Mouse (Mus musculus) thymus, adult 2 months (tissue): ENCODE results near the gene Mrpl43.

Experiments
- CTCF ChIP-seq: fragments of 200-500 bp; IDR thresholded peaks from 2 replicates; pipeline ENCODE4 v1.5.1; 2012; ENCODE audit warnings: mild to moderate bottlenecking, control low read depth, low read length, moderate library complexity, borderline replicate concordance; ENCODE audit not compliant: control insufficient read depth, poor library complexity, insufficient read depth; ENCODE audit errors: extremely low read depth
- POLR2A ChIP-seq: fragments of 200-500 bp; IDR thresholded peaks from 2 replicates; pipeline ENCODE4 v1.6.1; 2012; ENCODE audit warnings: mild to moderate bottlenecking, low read length, control low read depth, moderate library complexity; ENCODE audit not compliant: control insufficient read depth, poor library complexity, insufficient read depth; ENCODE audit errors: extremely low read depth

- TF ChIP-seq POLR2A (no peak), CTCF (no peak)
Measured at GRCm38 (mm10) chr19:44976636-44977035, 29.6 kb downstream of the Mrpl43 start.
